Mouse (Mus musculus) forebrain, embryonic 11.5 days (tissue): ENCODE data around the gene Mosmo. TPM values are rescaled to one million over a fixed set of nuclear protein-coding genes. Genes with fewer than 3 reads are reported as not detected.
A peak's percentile ranks its signal among the peaks of the same experiment; 100 is the strongest.

Experiments
- ATAC-seq: fragments of 200-750 bp; cut with Nextera tagmentation; replicated peaks from 2 replicates; pipeline ENCODE4 v1.8.0; 2017; ENCODE audit warnings: moderate TSS enrichment; ENCODE audit not compliant: low FRiP score
- DNase-seq: peaks from one replicate; pipeline ENCODE4 v3.0.0-alpha.2; 2017; ENCODE audit warnings: low spot score
- H3K27ac ChIP-seq: fragments of 300-500 bp; sonication (generic); 2 replicates; pipeline ENCODE4 v1.5.1; 2014; ENCODE audit warnings: low read depth, low read length
- H3K27me3 ChIP-seq: fragments of 300-500 bp; sonication (generic); 2 replicates; pipeline ENCODE4 v1.6.1; 2014; ENCODE audit warnings: mild to moderate bottlenecking, low read length, mixed read lengths; ENCODE audit not compliant: control insufficient read depth, insufficient read depth
- H3K36me3 ChIP-seq: fragments of 300-500 bp; sonication (generic); 2 replicates; pipeline ENCODE4 v1.6.1; 2014; ENCODE audit warnings: mild to moderate bottlenecking, low read length, moderate library complexity, mixed read lengths; ENCODE audit not compliant: control insufficient read depth, insufficient read depth
- H3K4me1 ChIP-seq: fragments of 300-500 bp; sonication (generic); replicated peaks from 2 replicates; pipeline ENCODE4 v1.6.1; 2014; ENCODE audit warnings: low read length, mixed read lengths; ENCODE audit not compliant: control insufficient read depth, insufficient read depth
- H3K4me2 ChIP-seq: fragments of 300-500 bp; sonication (generic); 2 replicates; pipeline ENCODE4 v1.6.1; 2014; ENCODE audit warnings: low read depth, mild to moderate bottlenecking, low read length, moderate library complexity, mixed read lengths; ENCODE audit not compliant: severe bottlenecking
- H3K4me3 ChIP-seq: fragments of 300-500 bp; sonication (generic); 2 replicates; pipeline ENCODE4 v1.5.1; 2014; ENCODE audit warnings: low read depth, low read length
- H3K9ac ChIP-seq: fragments of 300-500 bp; sonication (generic); 2 replicates; pipeline ENCODE4 v1.6.1; 2014; ENCODE audit warnings: low read length
- H3K9me3 ChIP-seq: fragments of 300-500 bp; sonication (generic); 2 replicates; pipeline ENCODE4 v1.6.1; 2016; ENCODE audit warnings: low read length, mixed read lengths; ENCODE audit not compliant: control insufficient read depth
- WGBS: fragments of 180-500 bp; shearing (Covaris S2); extraction: QIAGEN DNeasy Blood & Tissue Kit; methylation state at CpG from one replicate; pipeline ENCODE4 v1.1.7; 2014; 5-methylcytosine and 5-hydroxymethylcytosine counted together
- polyA plus RNA-seq: library from polyadenylated mRNA; unstranded; fragments of >200 nt; fragmentation: Nextera tagmentation; extraction: Ambion mirVana; gene quantifications from 2 replicates; pipeline ENCODE4 v1.2.1, GENCODE M21; 2014

Mosmo gene
- polyA plus RNA-seq, 1 experiment from 2014 or later = 16.6 TPM

DNA sequence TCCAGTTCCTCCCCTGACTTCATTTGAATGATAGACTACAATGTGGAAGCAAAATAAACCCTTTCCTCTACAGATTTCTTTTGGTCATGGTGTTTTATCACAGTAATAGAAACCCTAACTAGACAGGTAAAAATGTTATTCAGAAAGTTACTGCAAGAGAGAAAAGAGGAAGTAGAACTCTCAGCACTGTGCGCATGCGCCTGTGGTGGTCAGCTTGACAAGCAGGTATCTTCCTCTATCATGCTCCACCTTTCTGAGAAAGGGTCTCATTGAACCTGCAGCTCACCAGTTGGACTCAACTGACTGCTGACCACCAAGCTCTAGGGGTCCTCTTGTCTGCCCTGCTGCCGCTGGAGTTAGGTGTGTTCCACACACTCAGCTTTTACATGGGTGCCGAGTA, 15.3 kb upstream of the Mosmo start:
- DNase-seq (no peak), ATAC-seq (no peak)
- no peak overlapping the region for H3K9ac ChIP-seq
- no peaks in the 10 kb centered on the region for H3K4me1 ChIP-seq
- H3K36me3 ChIP-seq = peaks cover 2% of the 10 kb centered on the region; the same call in 1 of the 2 replicates
- no peaks in the 10 kb centered on the region for H3K9me3 ChIP-seq
- no peaks in the 10 kb centered on the region for H3K27me3 ChIP-seq
- H3K4me2 ChIP-seq = no peak overlapping the region
- no peak overlapping the region for H3K27ac ChIP-seq
- 97% methylated on average over 4 of the region's 4 CpGs for WGBS
- no peak overlapping the region for H3K4me3 ChIP-seq

- WGBS = 25% methylated on average over 14 of the region's 14 CpGs
- ATAC-seq (peak; percentile 64; the same call in 1 of the 2 replicates), DNase-seq (peak; percentile 89)
- Histone ChIP-seq H3K4me1 (no peaks in the 10 kb centered on the region), H3K4me3 (no peak within 1 kb of the TSS), H3K9me3 (no peaks in the 10 kb centered on the region), H3K9ac (no peak within 1 kb of the TSS), H3K27ac (no peak within 1 kb of the TSS), H3K36me3 (no peaks in the 10 kb centered on the region), H3K27me3 (no peaks in the 10 kb centered on the region), H3K4me2 (no peak within 1 kb of the TSS)
These were observed 7.1 kb upstream of the Mosmo start, which contains the start of gene Pdzd9 for GRCm38 (mm10) chr7:120670153-120670875. TSS of gene Pdzd9 (minus strand) at chr7:120670343.

- no peak overlapping the region for H3K27ac ChIP-seq
- H3K4me1 ChIP-seq = no peaks in the 10 kb centered on the region
- H3K4me3 ChIP-seq = no peak overlapping the region
- no peaks in the 10 kb centered on the region for H3K9me3 ChIP-seq
- no peak overlapping the region for H3K9ac ChIP-seq
- H3K36me3 ChIP-seq = no peaks in the 10 kb centered on the region
- WGBS = 67% methylated on average over 2 of the region's 2 CpGs
- H3K4me2 ChIP-seq = no peak overlapping the region
- DNase-seq = no peak
- ATAC-seq = no peak
- no peaks in the 10 kb centered on the region for H3K27me3 ChIP-seq
These were observed 6.1 kb upstream of the Mosmo start for GRCm38 (mm10) chr7:120671271-120671670.

DNA sequence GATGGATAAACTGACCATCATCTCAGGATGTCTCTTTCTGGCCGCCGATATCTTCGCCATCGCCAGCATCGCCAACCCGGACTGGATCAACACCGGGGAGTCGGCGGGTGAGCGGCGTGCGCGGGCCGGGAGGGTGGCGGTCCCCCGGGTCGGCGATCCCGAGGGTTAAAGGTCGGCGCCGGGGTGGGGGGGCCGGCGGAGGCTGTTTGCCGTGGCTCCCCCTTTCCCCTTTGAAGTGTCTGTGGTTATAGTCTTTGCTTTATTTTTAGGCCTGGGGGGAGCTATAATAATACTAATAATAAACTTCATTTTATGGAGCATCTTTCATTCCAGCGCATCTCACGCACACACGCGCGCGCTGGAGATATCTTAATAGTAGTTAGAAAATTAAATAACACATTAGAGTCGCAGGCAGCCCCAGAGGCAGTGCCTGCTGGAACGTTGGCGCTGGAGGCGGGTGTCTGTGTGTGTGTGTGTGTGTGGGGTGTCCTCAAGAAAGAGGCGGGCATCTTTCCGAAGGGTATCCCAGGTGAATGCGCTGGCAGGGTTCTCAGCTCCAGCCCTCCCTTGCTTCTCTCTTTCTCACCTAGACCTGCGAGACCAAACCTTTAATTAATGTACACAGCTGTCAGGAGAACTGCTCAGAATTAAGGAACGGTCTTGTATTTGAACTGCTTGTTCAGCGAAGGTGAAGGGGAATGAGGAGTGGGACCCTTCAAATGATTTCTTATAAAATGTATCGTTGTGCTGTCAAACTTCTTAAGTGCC, 530 bp downstream of the Mosmo start:
- Histone ChIP-seq H3K9ac (peak overlapping the region; percentile 91), H3K27me3 (no peaks in the 10 kb centered on the region), H3K4me1 (0 out of 2 replicates have a peak, but pooled peaks cover 2% of the 10 kb centered on the region), H3K36me3 (no peaks in the 10 kb centered on the region), H3K4me3 (peak overlapping the region; percentile 87), H3K27ac (0 out of 2 replicates have a peak overlapping the region, but pooled peaks have one; percentile 41), H3K9me3 (no peaks in the 10 kb centered on the region), H3K4me2 (peak overlapping the region; percentile 80)
- ATAC-seq = peak; percentile 54
- 3% methylated on average over 42 of the region's 42 CpGs for WGBS
- peak; percentile 56 for DNase-seq

DNA sequence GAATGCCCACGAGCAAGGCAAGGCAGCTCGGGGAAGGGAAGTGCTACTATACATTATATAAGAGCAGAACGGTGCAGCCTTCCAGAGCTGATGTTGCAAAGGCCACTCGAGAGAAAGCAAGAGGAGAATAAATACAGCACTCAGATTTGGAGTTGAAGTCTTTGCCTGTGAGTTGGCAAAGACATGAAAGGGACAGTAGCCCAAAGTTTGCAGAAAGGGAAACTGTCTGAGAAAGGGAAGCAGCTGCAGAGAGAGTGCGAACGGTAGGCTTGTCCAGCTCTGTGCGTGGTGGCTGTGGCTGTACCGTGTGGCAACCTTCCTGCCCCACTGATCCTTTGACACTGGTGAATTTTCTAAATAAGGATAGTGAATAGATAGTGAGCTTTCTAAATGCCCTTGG, 1.6 kb downstream of the Mosmo start:
- no peaks in the 10 kb centered on the region for H3K9me3 ChIP-seq
- no peak for DNase-seq
- WGBS = 76% methylated on average over 8 of the region's 8 CpGs
- no peaks in the 10 kb centered on the region for H3K36me3 ChIP-seq
- no peaks in the 10 kb centered on the region for H3K27me3 ChIP-seq
- 0 out of 2 replicates have a peak, but pooled peaks cover 2% of the 10 kb centered on the region for H3K4me1 ChIP-seq
- no peak for ATAC-seq
- H3K27ac ChIP-seq = no peak overlapping the region
- H3K9ac ChIP-seq = no peak overlapping the region
- no peak overlapping the region; the same call in 1 of the 2 replicates for H3K4me3 ChIP-seq
- H3K4me2 ChIP-seq = peak overlapping the region; percentile 80; the same call in 1 of the 2 replicates

GRCm38 (mm10) chr7:120682002-120682401, 4.6 kb downstream of the Mosmo start:
- H3K4me1 ChIP-seq = 0 out of 2 replicates have a peak, but pooled peaks cover 2% of the 10 kb centered on the region
- ATAC-seq (no peak), DNase-seq (no peak)
- H3K27me3 ChIP-seq = no peaks in the 10 kb centered on the region
- H3K36me3 ChIP-seq = no peaks in the 10 kb centered on the region
- H3K9me3 ChIP-seq = no peaks in the 10 kb centered on the region
- H3K9ac ChIP-seq = no peak overlapping the region
- no peak overlapping the region for H3K27ac ChIP-seq
- no peak overlapping the region for H3K4me2 ChIP-seq
- H3K4me3 ChIP-seq = no peak overlapping the region
- 78% methylated on average over 4 of the region's 4 CpGs for WGBS

DNA sequence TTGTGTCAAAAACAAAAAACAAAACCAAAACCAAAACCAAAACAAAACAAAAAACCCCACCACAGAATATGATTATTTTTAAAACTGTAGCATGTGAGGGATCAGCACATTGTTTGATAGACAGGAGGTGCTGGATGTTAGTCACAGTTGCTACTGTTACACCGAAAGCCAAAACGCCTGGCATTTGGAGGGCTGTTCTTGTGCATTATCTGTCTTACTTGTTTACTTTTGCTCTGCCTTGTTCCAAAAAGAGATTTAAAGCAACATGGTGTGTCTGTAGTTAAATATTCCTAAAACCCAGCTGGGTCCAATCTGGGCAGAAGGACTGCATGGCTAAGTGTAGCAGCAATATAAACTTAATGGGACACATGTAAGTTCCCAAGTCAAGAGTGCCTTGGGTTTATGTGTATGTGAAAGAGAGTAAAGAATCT, 7.3 kb downstream of the Mosmo start:
- Histone ChIP-seq H3K27me3 (no peaks in the 10 kb centered on the region), H3K27ac (no peak overlapping the region), H3K4me2 (no peak overlapping the region), H3K9me3 (no peaks in the 10 kb centered on the region), H3K9ac (no peak overlapping the region), H3K4me1 (no peaks in the 10 kb centered on the region), H3K4me3 (no peak overlapping the region), H3K36me3 (no peaks in the 10 kb centered on the region)
- DNase-seq = no peak
- ATAC-seq = no peak
- WGBS = 92% methylated on average over 2 of the region's 2 CpGs

DNA sequence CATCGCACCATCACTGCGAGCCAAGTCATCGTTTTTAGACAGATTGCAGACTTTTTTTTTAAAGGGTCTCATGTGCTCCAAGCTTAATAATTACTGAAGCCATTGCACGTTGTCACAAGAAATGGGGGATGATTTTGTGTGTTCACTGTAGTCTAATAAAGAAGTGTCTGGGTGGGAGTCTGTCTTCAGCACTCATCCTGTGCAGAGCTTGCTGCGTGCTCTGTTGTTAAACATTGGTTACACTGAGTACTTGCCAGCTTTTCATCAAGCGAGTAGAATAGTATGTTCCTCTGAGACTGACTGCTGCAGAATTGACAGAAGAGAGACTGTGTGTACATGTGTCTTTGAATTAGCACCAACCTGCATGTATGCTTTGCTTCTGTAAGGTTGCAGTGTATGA, 7.8 kb downstream of the Mosmo start:
- 94% methylated on average over 6 of the region's 6 CpGs for WGBS
- H3K27me3 ChIP-seq = no peaks in the 10 kb centered on the region
- DNase-seq = no peak
- no peaks in the 10 kb centered on the region for H3K4me1 ChIP-seq
- H3K9me3 ChIP-seq = no peaks in the 10 kb centered on the region
- H3K36me3 ChIP-seq = no peaks in the 10 kb centered on the region
- H3K27ac ChIP-seq = no peak overlapping the region
- no peak for ATAC-seq
- no peak overlapping the region for H3K4me3 ChIP-seq
- no peak overlapping the region for H3K4me2 ChIP-seq
- H3K9ac ChIP-seq = no peak overlapping the region
